Mouse (Mus musculus) CH12.LX (cell line): Measurements from ENCODE around the gene Prkcsh.
A peak's percentile ranks its signal among the peaks of the same experiment; 100 is the strongest.

Source experiments
- CTCF ChIP-seq, 2 experiments: IDR thresholded peaks in 1 of 2; conservative IDR thresholded peaks in 1 of 2; 2 replicates each; pipeline ENCODE4 v1.5.1; 2011 to 2012; ENCODE audit warnings: low read depth in 2 of 2, low read length in 2 of 2, improper control_type of control experiment in 1 of 2, inconsistent platforms in 1 of 2, mild to moderate bottlenecking in 1 of 2, moderate library complexity in 1 of 2
- HCFC1 ChIP-seq: IDR thresholded peaks from 2 replicates; pipeline ENCODE4 v1.6.1; 2012; ENCODE audit warnings: low read depth, mild to moderate bottlenecking, inconsistent platforms, low read length, improper control_type of control experiment
- POLR2A ChIP-seq: IDR thresholded peaks from 2 replicates; pipeline ENCODE4 v1.6.1; 2011; ENCODE audit warnings: low read depth, mild to moderate bottlenecking, improper control_type of control experiment, low read length
- UBTF ChIP-seq: IDR thresholded peaks from 2 replicates; pipeline ENCODE4 v1.6.1; 2012; ENCODE audit warnings: low read depth, mild to moderate bottlenecking, inconsistent platforms, low read length, improper control_type of control experiment, moderate library complexity
- ZC3H11A ChIP-seq: IDR thresholded peaks from 2 replicates; pipeline ENCODE4 v1.6.1; 2012; ENCODE audit warnings: low read depth, mild to moderate bottlenecking, inconsistent platforms, low read length, improper control_type of control experiment

GRCm38 (mm10) chr9:22003163-22003554 is 553 bp downstream of the Prkcsh start:
- no peak for TF ChIP-seq ZC3H11A
- no peak for TF ChIP-seq UBTF
- no peak for TF ChIP-seq CTCF (conservative IDR thresholded peaks at IDR 0.05 in 1 of 2, IDR thresholded peaks at IDR 0.05 in 1 of 2; ENCODE audit: low read depth in 2 of 2, low read length in 2 of 2)
- TF ChIP-seq POLR2A = peak; percentile 29; the same call in 1 of the 2 replicates
- TF ChIP-seq HCFC1 = no peak
